Mouse (Mus musculus) forebrain, embryonic 11.5 days (tissue): ENCODE data around the gene Wfdc2. TPM values are rescaled to one million over a fixed set of nuclear protein-coding genes. Genes with fewer than 3 reads are reported as not detected.

Source experiments
- ATAC-seq: fragments of 200-750 bp; cut with Nextera tagmentation; replicated peaks from 2 replicates; pipeline ENCODE4 v1.8.0; 2017; ENCODE audit warnings: moderate TSS enrichment; ENCODE audit not compliant: low FRiP score
- DNase-seq: peaks from one replicate; pipeline ENCODE4 v3.0.0-alpha.2; 2017; ENCODE audit warnings: low spot score
- H3K27ac ChIP-seq: fragments of 300-500 bp; sonication (generic); 2 replicates; pipeline ENCODE4 v1.5.1; 2014; ENCODE audit warnings: low read depth, low read length
- H3K27me3 ChIP-seq: fragments of 300-500 bp; sonication (generic); 2 replicates; pipeline ENCODE4 v1.6.1; 2014; ENCODE audit warnings: mild to moderate bottlenecking, low read length, mixed read lengths; ENCODE audit not compliant: control insufficient read depth, insufficient read depth
- H3K36me3 ChIP-seq: fragments of 300-500 bp; sonication (generic); 2 replicates; pipeline ENCODE4 v1.6.1; 2014; ENCODE audit warnings: mild to moderate bottlenecking, low read length, moderate library complexity, mixed read lengths; ENCODE audit not compliant: control insufficient read depth, insufficient read depth
- H3K4me1 ChIP-seq: fragments of 300-500 bp; sonication (generic); replicated peaks from 2 replicates; pipeline ENCODE4 v1.6.1; 2014; ENCODE audit warnings: low read length, mixed read lengths; ENCODE audit not compliant: control insufficient read depth, insufficient read depth
- H3K4me2 ChIP-seq: fragments of 300-500 bp; sonication (generic); 2 replicates; pipeline ENCODE4 v1.6.1; 2014; ENCODE audit warnings: low read depth, mild to moderate bottlenecking, low read length, moderate library complexity, mixed read lengths; ENCODE audit not compliant: severe bottlenecking
- H3K4me3 ChIP-seq: fragments of 300-500 bp; sonication (generic); 2 replicates; pipeline ENCODE4 v1.5.1; 2014; ENCODE audit warnings: low read depth, low read length
- H3K9ac ChIP-seq: fragments of 300-500 bp; sonication (generic); 2 replicates; pipeline ENCODE4 v1.6.1; 2014; ENCODE audit warnings: low read length
- H3K9me3 ChIP-seq: fragments of 300-500 bp; sonication (generic); 2 replicates; pipeline ENCODE4 v1.6.1; 2016; ENCODE audit warnings: low read length, mixed read lengths; ENCODE audit not compliant: control insufficient read depth
- WGBS: fragments of 180-500 bp; shearing (Covaris S2); extraction: QIAGEN DNeasy Blood & Tissue Kit; methylation state at CpG from one replicate; pipeline ENCODE4 v1.1.7; 2014; 5-methylcytosine and 5-hydroxymethylcytosine counted together
- polyA plus RNA-seq: library from polyadenylated mRNA; unstranded; fragments of >200 nt; fragmentation: Nextera tagmentation; extraction: Ambion mirVana; gene quantifications from 2 replicates; pipeline ENCODE4 v1.2.1, GENCODE M21; 2014

The Wfdc2 gene
- polyA plus RNA-seq, 1 experiment from 2014 or later = 35.1 TPM

GRCm38 (mm10) chr2:164520782-164521181 lies 41.4 kb upstream of the Wfdc2 start:
- no peak for ATAC-seq
- Histone ChIP-seq H3K27ac (no peak overlapping the region), H3K4me2 (no peak overlapping the region), H3K36me3 (no peaks in the 10 kb centered on the region), H3K27me3 (no peaks in the 10 kb centered on the region), H3K9ac (no peak overlapping the region; the same call in 1 of the 2 replicates), H3K4me1 (no peaks in the 10 kb centered on the region), H3K9me3 (no peaks in the 10 kb centered on the region), H3K4me3 (no peak overlapping the region)
- 12% methylated on average over 3 of the region's 3 CpGs for WGBS
- DNase-seq = peak; percentile 59

- DNase-seq = no peak
- H3K4me2 ChIP-seq = no peak overlapping the region
- no peaks in the 10 kb centered on the region for H3K36me3 ChIP-seq
These were observed 40.4 kb upstream of the Wfdc2 start for GRCm38 (mm10) chr2:164521841-164522240.

GRCm38 (mm10) chr2:164522280-164522679 lies 39.9 kb upstream of the Wfdc2 start:
- DNase-seq (no peak), ATAC-seq (no peak)
- Histone ChIP-seq H3K9me3 (no peaks in the 10 kb centered on the region), H3K27ac (no peak overlapping the region), H3K36me3 (no peaks in the 10 kb centered on the region), H3K9ac (no peak overlapping the region), H3K4me2 (no peak overlapping the region), H3K4me1 (no peaks in the 10 kb centered on the region), H3K27me3 (no peaks in the 10 kb centered on the region), H3K4me3 (no peak overlapping the region)
- 28% methylated on average over 8 of the region's 8 CpGs for WGBS

More at GRCm38 (mm10) chr2:164521841-164522240, 40.4 kb upstream of the Wfdc2 start:
- Histone ChIP-seq H3K4me3 (no peak overlapping the region), H3K9me3 (no peaks in the 10 kb centered on the region), H3K4me1 (no peaks in the 10 kb centered on the region), H3K27me3 (no peaks in the 10 kb centered on the region), H3K27ac (no peak overlapping the region), H3K9ac (no peak overlapping the region)
- no peak for ATAC-seq
- 23% methylated on average over 11 of the region's 11 CpGs for WGBS

- Histone ChIP-seq H3K27ac (no peak overlapping the region), H3K4me2 (no peak overlapping the region), H3K4me1 (no peaks in the 10 kb centered on the region), H3K9me3 (no peaks in the 10 kb centered on the region), H3K27me3 (no peaks in the 10 kb centered on the region), H3K36me3 (no peaks in the 10 kb centered on the region), H3K4me3 (no peak overlapping the region), H3K9ac (no peak overlapping the region)
- DNase-seq = no peak
- whole genome bisulfite sequencing = 84% methylated on average over 10 of the region's 10 CpGs
- no peak for ATAC-seq
These were observed 38.9 kb upstream of the Wfdc2 start for GRCm38 (mm10) chr2:164523301-164523773.

GRCm38 (mm10) chr2:164528557-164528956 lies 33.7 kb upstream of the Wfdc2 start:
- DNase-seq (no peak), ATAC-seq (no peak)
- H3K9me3 ChIP-seq = no peaks in the 10 kb centered on the region
- H3K4me3 ChIP-seq = no peak overlapping the region
- H3K9ac ChIP-seq = no peak overlapping the region
- no peak overlapping the region for H3K27ac ChIP-seq
- H3K4me2 ChIP-seq = no peak overlapping the region
- H3K36me3 ChIP-seq = no peaks in the 10 kb centered on the region
- 71% methylated on average over 5 of the region's 5 CpGs for WGBS
- H3K4me1 ChIP-seq = no peaks in the 10 kb centered on the region
- H3K27me3 ChIP-seq = no peaks in the 10 kb centered on the region

- H3K4me1 ChIP-seq = no peaks in the 10 kb centered on the region
- H3K36me3 ChIP-seq = no peaks in the 10 kb centered on the region
- no peak for ATAC-seq
- 7% methylated on average over 3 of the region's 3 CpGs for WGBS
- H3K9me3 ChIP-seq = no peaks in the 10 kb centered on the region
- H3K27ac ChIP-seq = no peak overlapping the region
- DNase-seq = peak; percentile 78
- no peak overlapping the region for H3K4me2 ChIP-seq
- H3K27me3 ChIP-seq = no peaks in the 10 kb centered on the region
- H3K4me3 ChIP-seq = no peak overlapping the region
- H3K9ac ChIP-seq = no peak overlapping the region
These were observed 31.0 kb upstream of the Wfdc2 start for GRCm38 (mm10) chr2:164531169-164531568.

- Histone ChIP-seq H3K4me3 (no peak overlapping the region), H3K9me3 (no peaks in the 10 kb centered on the region), H3K36me3 (no peaks in the 10 kb centered on the region), H3K27ac (no peak overlapping the region), H3K4me2 (no peak overlapping the region), H3K9ac (no peak overlapping the region), H3K4me1 (no peaks in the 10 kb centered on the region), H3K27me3 (no peaks in the 10 kb centered on the region)
- WGBS = 76% methylated on average over 10 of the region's 10 CpGs
- DNase-seq = no peak
- no peak for ATAC-seq
These were observed 27.9 kb upstream of the Wfdc2 start for GRCm38 (mm10) chr2:164534315-164534714.

- Histone ChIP-seq H3K4me1 (no peaks in the 10 kb centered on the region), H3K9me3 (no peaks in the 10 kb centered on the region), H3K36me3 (no peaks in the 10 kb centered on the region), H3K4me3 (no peak overlapping the region), H3K4me2 (no peak overlapping the region), H3K9ac (no peak overlapping the region), H3K27ac (no peak overlapping the region), H3K27me3 (no peaks in the 10 kb centered on the region)
- WGBS = 85% methylated on average over 4 of the region's 4 CpGs
- no peak for ATAC-seq
- no peak for DNase-seq
These were observed 25.2 kb upstream of the Wfdc2 start for GRCm38 (mm10) chr2:164537003-164537402.

- Histone ChIP-seq H3K4me1 (no peaks in the 10 kb centered on the region), H3K27ac (no peak overlapping the region), H3K36me3 (no peaks in the 10 kb centered on the region), H3K9ac (no peak overlapping the region), H3K9me3 (no peaks in the 10 kb centered on the region), H3K4me2 (no peak overlapping the region), H3K4me3 (no peak overlapping the region), H3K27me3 (no peaks in the 10 kb centered on the region)
- ATAC-seq (no peak), DNase-seq (no peak)
- WGBS = 55% methylated on average over 8 of the region's 8 CpGs
These were observed 21.4 kb upstream of the Wfdc2 start for GRCm38 (mm10) chr2:164540652-164541427.
